In genomic region chr1:190481071-190481470, GRCm38 (mm10) we compare ENCODE assay signal across 10 mouse cellular contexts.
"Had no signal": no experiment of that assay in that cellular context is flagged by ENCODE, and none has a peak within 500 bp of the region (broad histone marks: within the 10 kb centered on the region; RNA-seq: fewer than 3 reads in every experiment).

No protein-coding gene starts in this region.

- DNase-seq: gastrocnemius, adult 2 months; gastrocnemius, postnatal 10 days; gastrocnemius, postnatal 25 days; heart, adult 18-20 months; heart, postnatal 10 days; kidney, adult 18-20 months; kidney, adult 8-10 months; kidney, postnatal 25 days; liver; liver, embryonic 13.5 days had no signal
